Mouse (Mus musculus): ENCODE results near the gene Msi2.

Gene Msi2

DNA sequence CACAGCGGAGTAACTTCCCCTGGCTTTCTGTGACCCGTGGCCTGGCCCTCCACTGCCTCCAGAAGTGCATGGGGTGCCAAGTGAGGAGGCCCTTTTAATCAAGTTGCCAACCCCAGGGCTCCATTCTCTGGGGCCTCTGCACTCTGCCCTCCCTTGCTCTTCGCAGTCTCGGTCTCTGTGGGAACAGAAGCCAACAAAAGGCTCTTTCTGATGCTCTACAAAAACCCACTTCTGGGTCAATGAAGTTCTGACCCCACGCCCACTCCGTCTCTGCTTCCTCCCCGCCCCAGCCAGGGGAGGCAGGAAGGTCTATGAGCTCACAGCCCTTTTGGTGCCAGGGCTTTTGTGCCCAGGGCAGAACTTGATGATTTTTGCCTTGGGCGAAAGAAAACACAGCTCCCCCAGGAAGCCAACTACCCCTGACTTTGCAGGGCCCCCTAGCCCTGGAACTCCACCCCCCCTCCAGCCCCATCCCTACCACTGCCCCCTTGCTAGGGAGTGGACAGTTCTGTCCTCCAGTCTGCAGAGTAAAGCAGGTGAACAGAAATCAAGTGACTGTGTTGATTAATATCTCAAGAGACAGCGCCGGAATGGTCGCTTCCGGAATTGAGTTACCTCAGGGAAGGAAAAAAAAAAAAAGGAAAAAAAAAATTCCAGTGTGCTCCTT, 246.2 kb downstream of the Msi2 start:
- peak in 1 of 2 experiments; percentile 17 for DNase-seq

DNA sequence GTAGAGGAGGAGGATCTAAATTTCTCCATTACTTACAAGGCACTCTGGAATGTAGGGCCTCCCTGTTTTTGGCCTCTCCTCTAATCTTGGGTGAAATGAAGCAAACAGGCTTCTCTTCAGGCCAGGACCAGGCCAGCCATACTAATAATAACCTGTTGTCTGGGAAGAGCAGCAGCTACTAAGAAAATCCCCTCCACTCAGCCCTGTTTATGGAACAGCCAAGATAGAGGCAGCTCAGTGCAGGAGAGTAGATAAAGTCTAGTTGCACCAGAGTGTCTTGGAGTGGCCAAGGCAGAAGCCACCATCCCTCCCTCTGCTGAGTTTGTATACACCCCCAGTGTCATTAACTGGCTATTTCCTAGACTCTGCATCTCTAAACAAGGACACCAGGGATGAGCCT, 247.7 kb downstream of the Msi2 start:
- DNase-seq = no peak

DNA sequence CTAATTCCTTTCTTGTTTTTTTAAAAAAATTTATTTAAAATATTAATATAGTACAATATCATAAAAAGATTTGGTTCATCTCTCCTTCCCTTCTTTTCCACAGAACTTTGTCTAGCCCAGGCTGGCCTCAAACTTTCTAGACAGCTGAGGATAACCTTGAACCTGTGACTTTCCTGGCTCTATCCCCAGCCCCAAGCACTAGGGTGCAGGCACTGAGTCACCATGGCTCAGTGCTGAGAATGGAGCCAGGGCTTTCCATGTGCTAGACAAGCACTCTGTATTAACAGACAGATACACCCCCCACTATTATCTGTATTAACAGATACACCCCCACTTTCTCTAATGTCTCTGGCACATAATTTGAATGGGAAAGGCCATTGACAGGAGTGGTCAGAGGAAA, 249.3 kb downstream of the Msi2 start:
- DNase-seq = no peak

DNA sequence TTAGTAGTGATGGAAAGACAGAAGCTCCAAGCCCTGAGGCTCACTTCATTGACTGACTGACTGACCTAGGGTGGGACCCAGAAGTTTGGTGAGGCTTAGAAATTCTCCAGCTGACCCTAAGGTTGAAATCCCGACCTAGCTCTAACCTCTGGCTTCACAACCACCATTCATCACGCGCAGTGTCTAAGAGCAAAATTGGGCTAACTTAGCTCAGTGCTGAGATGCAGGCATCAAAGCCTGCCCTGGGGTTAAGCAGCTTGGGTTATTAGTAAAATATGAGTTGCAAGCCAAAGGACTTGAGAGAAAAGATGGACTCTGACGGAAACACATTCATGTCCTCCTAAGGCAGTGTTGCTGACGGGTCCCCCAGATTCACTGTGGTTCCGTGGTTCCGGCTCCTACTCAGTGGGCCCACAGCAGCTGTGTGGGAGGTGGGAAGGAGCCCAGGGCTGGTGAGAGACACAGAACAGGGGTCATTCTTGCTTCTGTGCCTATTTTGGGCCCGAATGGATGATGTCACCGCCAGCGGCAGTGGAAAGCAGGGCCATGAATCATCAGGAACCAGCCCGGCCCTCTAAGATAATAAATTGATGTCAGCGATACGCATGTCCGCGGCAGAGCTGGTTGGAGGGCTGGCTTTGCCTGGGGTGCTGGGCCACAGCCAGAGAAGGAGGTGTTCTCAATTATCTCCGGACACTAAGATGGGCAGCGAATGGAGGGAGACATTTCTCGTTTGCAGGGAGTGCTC, 250.6 kb downstream of the Msi2 start:
- peak; percentile 56 for DNase-seq

DNA sequence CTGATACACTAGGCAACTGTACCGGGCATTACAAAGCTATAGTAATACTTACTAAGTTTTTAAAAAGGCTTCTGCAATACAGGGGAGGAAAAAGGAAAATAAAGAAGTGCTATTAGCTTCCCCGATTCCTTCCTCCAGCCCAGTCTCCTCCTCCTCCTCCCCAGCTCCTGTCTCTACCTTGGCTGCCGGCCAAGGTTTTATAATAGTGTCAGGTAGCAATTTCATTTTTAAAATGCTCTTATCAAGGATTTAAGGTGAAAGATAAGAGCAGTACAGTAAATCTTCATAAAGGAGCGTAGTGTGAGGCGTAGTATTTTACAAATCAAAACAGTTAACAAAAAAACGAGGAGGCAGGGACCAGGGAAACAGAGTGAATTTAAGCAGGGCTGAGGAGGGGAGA, 254.4 kb downstream of the Msi2 start:
- no peak for DNase-seq

DNA sequence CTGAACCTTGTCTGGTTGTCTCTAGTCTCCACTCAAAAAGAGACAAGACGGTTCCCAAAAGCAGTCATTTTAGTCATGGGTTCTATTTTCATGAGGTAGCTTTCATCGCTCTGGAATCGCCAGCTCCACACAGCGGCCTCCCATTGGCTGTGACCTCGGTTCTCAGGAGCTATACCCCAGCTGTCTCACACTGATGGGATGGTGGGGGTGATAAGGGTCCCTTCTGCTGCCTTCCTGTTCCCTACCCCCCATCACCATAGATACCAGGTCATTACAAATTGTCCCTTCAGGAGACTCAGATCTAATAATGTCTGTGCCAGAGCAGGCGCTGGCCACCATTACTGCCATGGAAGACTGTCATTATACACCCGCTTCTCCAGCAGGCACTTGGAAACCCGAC, 255.5 kb downstream of the Msi2 start:
- no peak for DNase-seq

DNA sequence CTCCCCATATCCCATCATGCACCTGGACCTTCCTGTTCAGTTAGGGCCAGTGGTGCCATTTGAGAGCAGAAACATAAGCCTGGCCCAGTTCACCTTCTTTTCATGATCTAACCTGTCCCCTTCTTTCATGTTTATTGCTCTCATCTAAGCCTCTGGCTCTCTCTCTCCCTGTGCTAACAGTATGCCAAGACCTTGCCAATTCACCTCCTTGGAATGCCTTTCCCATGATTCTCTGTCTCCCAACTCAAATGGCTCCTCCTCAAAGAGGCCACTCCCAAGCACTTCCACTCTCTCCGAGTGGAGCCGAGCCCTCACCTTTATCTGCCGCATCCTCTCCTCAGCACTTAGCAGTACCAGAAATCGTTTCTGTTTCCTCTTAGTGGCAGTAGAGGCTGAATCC, 256.7 kb downstream of the Msi2 start:
- no peak for DNase-seq

DNA sequence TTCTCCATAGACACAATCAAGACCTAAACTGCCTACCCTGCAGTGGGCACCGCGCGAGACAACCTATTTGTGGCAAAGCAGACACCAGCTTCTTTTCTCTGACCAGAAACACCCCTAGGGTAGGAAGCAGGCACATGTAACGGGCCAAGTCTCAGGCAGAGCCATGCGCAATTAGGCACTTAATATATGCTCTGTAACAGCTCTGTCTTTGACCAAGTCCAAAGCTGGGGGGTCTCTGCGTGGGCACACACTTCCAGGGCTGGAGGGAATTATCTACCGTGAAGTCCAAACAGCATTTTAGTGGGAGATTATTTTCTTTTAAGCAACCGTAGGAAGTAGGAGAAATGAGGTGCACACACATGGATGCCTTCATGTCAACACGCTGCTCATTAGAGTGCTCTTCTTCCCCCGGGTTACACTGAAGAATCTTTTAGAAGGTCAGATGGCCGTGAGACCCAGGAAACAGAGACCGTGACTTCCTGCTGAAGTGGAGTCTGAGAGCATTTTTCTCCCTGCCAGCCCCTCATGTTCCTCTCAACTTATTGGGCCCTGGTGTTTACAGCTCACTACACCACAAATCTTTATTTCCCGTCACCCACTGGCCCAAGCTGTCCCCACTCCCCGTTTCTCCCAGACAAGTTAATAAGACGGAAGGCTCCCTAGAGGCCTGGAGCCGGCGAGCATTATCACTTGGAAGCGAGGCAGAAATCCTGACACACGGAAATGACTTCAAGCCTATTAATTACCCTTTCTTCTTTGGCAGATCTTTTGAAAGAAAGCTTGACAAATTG, 258.2 kb downstream of the Msi2 start:
- DNase-seq = peak; percentile 25 to 52

DNA sequence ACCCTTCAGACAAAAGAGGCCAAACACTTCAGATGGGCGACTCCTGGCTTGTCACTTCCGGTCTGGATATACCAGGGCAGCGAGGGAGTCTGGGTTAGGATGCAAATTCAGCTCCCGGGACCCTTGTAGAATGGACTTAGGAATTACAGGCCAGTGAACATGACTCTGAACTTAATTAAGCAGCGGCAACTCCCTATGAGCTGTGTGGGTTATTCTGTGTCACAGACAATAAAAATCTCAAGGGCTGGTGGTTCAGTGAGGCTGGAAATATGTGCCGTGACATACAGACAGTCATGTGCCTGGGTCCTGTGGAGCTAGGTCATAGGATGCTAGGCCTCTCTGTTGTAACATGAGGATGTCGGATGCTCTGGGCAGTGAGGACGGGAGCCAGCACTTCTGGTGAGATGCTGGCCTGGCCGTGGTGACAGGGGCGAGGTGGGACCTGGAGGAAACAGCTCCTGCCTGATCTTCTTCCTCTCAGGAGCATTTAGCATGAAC, 261.0 kb downstream of the Msi2 start:
- DNase-seq = no peak

DNA sequence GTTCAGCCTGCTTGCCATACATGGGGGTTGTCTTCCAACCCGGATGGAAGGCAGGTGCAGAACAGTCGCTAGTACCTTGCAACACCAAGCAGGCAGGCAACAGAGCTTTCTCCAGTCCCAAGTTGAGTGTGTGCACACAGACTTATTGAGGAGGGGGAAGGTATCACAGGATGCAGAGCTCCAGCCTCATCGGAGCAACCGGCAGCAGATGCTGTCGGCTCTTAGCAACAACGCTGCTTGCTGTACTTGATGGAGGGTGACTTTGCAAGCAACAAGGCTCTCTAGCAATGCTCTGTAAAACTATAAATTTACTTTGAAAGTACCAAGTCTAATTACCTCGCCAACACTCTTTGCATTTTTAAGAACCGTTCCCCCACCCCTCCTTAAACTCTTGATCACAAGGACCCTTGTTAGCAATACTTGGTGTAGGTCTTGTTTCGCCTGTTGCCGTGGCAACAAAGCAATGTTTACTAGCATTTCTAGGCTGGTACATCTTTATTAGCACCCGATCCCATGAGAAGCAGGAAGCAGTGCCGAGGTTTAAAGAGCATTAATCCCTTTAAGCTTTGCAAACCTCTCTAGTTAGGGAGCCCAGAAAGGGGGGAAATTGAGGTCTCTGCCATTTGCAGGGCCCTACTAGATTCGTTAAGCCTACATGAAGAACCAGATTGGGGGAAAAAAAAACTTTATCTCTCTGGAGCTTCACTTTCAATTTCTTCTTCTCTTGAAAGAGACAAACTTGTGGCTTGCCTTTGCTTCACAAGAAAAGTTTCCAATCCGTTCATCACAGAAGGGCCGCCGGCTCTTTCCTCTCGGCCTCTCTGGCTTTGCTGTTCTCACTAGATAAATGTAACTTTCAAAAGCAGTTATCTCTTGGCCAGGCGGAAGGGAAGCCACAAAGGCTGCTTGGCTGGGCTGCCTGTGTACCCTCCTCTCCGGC, 263.2 kb downstream of the Msi2 start:
- DNase-seq = no peak

DNA sequence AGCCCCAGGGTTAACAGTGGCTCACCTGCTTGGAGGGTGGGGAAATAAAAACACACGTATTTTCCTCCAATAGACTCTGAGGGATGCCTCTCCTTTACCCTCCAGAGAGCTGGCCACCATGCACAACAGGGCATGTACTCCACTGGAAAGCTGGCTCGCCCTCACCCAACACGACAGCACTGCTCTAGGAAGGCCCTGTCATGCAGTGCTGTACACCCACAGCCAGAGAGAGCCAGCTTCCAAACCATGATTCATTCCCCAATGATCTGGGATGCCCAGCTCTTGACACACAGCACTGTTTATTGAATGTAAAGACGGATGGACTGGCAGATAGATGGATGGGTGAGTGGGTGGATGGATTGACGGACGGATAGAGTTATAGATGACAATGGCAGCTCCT, 269.1 kb downstream of the Msi2 start:
- DNase-seq = no peak

DNA sequence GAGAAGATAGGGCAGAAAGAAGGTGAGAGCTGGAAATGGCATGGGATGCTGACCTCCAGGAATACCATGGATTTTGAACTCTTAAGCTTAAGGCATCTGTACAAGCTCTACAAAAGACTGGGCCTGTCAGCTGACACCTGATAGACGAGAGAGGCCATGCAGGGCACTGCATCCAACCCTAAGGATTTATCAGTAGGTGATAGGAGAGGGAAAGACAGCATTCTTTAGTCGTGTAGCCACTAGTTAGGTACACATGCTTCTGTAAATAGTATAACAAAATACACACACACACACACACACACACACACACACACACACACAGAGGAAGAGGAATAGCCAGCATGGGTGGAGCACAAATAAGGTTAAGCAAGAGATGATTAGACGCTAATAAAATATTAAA, 269.7 kb downstream of the Msi2 start:
- no peak for DNase-seq

DNA sequence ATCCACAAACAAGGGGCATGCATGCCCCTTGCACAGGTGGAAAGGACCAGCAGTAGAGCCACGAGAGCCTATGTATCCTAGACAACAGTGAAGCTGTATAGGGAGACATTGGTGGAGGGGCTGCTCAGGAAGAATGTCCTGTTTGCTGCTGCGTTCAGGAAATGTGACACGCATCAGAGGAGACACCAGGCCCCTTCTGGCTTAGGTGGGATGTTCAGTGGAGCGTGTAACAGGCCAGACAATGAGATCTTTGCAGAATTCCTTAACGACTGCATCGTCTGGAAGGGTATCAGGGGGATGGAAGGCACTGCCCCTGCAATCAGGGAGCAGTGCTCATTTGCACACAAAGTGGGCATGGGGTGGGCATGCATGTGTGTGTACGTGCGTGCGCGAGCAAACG, 271.0 kb downstream of the Msi2 start:
- DNase-seq = no peak

DNA sequence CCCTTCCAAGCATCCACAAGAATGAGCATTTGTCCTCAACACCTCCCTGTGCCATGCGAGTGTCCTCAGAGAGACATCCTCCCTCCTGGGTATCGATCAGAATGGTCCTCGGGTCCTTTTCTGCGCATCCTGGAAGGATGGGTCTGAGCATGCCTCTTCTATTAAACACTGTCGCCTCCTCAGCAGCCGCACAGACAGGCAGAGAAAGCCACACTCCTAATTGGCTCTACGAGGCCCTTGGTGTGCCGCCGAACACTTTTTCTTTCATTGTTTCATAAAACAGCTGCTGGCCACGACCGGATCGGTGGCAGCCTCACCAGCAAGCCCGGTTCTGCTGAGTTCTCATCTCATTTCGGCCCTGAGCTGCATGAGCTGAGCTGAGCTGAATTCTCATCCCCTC, 274.4 kb downstream of the Msi2 start:
- DNase-seq = no peak

DNA sequence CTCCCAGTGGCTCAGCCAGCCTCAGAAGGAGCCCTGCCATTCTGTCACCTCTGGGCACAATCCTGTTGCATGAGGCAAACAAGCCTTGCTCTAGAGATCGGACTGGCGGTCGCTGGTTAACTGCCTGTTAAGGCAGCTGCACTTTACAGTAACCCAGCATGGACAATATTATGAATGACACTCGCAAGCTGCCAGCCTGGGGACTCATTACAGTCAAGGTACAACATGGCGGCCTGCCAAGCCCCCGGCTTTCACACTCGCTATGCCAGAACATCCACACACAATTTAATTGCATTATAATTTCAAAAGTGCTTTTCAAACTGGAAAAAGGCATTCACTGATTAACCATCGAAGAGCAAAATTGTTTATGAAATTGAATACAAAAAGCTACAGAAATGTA, 275.0 kb downstream of the Msi2 start:
- no peak for DNase-seq

DNA sequence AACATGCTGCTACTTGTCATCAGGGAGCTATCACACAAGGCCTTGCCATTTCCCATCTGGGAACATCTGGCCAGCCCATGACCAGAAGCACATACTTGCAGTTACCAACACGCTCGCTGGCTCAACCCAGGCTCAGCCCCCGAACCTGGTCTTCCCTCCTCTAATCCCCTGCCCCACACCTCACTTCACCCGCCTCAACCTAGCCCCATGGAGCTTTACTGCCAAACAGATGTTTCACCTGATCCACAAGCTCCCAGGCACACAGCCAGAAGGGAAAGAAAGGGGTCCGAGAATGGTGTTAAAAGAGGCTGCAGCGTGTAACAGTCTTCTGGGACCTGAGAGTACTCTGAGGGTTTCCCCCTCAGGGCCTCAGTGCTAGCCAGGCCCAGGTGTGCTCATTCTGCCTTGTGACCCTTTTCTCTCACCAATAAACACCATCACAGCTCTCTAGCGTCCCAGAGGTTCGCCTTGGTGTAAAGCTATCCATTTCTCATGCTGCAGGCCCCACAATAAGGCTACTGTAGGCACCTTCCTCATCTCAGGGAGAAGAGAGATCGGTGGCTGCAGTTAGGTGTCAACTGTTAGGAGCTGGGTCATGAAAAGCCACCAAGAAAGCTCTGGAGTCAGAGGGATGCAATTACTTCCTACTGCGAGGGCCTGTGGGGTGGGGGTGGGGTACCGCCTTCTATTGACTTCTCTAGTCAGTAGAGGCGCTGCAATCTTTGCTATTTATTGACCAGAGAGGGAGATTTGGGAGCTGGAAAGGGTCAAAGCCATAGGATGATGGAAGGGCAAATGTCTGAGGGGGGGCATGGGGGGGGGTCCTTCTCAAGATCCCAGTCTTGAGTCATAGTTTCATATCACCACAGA, 276.2 kb downstream of the Msi2 start:
- DNase-seq = no peak

DNA sequence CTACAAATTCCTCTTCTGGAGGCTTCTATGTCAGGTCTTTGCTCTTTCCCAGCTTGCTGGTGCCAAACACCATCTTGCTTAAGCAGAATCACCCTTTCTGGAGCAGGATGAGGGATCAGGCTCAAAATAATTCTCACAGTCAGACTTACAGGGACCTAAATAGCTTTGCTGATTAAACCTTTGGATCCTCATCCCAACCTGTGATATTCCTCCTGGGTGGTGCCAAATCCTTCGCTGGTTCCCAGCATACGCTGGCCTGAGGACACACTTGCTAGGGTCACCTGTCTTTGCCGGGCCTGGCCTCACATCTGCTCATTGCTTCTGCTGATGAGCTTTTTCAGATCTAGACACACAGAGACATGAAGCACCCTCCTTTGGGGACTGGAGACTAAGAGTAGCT, 279.7 kb downstream of the Msi2 start:
- no peak for DNase-seq

DNA sequence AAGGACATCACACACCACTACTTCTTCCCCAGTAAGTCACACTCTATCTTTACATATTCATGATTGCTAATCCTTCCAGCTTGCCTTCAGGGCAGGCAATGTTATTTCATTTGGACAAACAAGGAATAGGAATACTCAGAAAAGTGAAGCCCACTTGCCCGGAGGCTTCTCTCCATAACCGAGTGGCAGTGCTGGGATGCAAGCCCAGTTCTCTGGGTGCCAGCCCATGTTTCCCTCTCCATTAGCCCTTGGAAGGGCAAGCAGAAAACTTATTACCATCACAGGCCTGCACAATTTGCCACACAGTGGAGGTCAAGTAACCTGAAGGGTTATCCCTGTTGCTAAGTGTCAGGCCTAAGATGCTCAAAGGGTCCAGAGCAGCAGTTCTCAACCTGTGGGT, 281.7 kb downstream of the Msi2 start:
- no peak for DNase-seq

DNA sequence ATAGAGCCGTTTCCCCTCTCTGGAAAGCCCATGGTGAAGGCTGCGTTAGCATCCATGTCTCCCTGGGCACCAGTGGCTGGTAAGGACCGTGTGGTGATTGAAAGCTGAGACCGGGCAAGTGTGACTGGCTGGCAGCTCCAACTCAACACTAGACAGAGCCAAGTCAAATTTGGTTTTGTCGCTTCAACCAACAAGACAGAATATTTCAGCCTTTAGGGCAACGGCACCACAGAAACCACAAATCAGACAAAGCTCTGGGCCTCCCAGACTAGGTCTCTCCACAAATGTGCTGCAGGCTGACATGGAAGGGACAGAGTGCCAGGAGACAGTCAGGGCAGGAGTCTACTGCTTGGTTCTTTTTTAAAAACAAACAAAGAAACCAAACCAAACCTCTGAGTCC, 282.8 kb downstream of the Msi2 start:
- no peak for DNase-seq

DNA sequence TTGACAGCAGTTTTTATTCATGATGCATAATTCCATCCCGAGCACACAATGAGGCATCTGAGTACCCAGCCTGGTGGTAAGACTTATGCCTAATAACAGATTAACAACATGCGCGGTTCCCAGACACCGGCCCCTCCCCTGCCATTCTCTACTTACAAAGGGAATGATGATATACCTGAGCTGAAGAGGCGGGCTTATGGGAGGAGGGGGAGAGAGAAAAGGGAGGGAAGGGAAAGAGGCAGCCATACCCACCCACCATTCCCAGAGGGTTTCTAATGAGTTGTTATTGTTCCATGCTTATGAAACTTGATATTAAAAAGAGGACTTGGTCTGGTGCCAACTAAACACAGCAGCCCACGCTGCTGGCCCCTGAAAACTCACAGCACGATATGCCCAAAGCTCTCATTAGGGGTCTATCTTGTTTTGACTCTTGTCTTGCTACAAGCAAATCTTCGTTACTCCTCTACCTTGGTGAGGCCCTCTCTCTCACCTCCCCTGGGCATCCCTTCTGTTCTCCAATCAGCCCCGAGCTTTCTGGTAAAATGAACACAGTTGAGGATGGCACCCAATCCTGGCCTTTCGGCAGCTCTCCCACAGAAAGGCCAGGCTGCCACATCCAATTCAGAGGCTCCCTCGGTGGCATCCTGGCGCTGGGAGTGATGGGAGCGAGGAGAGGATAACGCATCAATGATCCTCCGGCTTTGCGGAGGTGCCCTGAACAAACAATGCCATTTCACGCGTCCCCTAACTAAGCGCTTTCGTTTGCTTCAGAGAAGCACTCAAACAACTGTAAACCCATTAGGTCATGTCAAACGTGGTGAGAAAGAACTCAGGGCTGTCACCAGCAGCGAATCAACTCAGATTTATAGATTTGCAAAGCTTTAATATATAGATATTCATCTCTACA, 286.7 kb downstream of the Msi2 start:
- no peak for DNase-seq

DNA sequence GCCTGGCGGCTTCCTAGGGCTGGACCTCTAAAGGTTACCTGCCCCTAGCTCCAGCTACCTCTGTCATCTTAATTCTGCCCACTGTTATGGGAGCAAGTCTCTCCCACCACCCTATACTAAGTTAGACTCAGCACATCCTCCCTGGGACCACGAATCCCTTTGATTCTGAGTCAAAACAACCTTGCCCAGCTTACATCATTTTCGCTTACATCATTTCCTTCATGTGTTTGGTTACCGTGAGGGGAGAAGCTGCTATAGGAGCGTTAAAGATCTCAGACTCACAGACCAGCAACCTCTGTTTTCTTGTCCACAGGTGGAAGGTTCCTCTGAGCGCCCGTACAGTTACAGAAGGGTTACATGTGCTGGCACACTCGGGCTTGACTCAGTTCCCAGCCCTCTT, 288.0 kb downstream of the Msi2 start:
- no peak for DNase-seq

All from kidney, adult 8-10 months (tissue).